Mouse (Mus musculus) stomach, postnatal 0 days (tissue): ENCODE measurements around the gene Sim1. TPM values are rescaled to one million over a fixed set of nuclear protein-coding genes. Genes with fewer than 3 reads are reported as not detected.

Source experiments
- ATAC-seq: fragments of 200-750 bp; cut with Nextera tagmentation; 2 replicates; pipeline ENCODE4 v1.8.0; 2017; ENCODE audit not compliant: low FRiP score, low TSS enrichment
- DNase-seq: peaks from one replicate; pipeline ENCODE4 v3.0.0-alpha.2; 2016; ENCODE audit warnings: low spot score
- H3K27ac ChIP-seq: fragments of 300-500 bp; sonication (generic); replicated peaks from 2 replicates; pipeline ENCODE4 v1.5.1; 2014; ENCODE audit warnings: mild to moderate bottlenecking, control low read depth
- H3K27me3 ChIP-seq: fragments of 300-500 bp; sonication (generic); 2 replicates; pipeline ENCODE4 v1.6.1; 2014; ENCODE audit warnings: low read length; ENCODE audit not compliant: control insufficient read depth, insufficient read depth
- H3K36me3 ChIP-seq: fragments of 300-500 bp; sonication (generic); 2 replicates; pipeline ENCODE4 v1.6.1; 2014; ENCODE audit warnings: low read length, mixed read lengths; ENCODE audit not compliant: control insufficient read depth, insufficient read depth
- H3K4me1 ChIP-seq: fragments of 300-500 bp; sonication (generic); replicated peaks from 2 replicates; pipeline ENCODE4 v1.6.1; 2014; ENCODE audit warnings: antibody characterized with exemption; ENCODE audit not compliant: control insufficient read depth, insufficient read depth
- H3K4me2 ChIP-seq: fragments of 300-500 bp; sonication (generic); replicated peaks from 2 replicates; pipeline ENCODE4 v1.6.1; 2014; ENCODE audit warnings: low read depth, mild to moderate bottlenecking, control low read depth, moderate library complexity
- H3K4me3 ChIP-seq: fragments of 300-500 bp; sonication (generic); 2 replicates; pipeline ENCODE4 v1.5.1; 2014; ENCODE audit warnings: low read depth, low read length, control low read depth
- H3K9ac ChIP-seq: fragments of 300-500 bp; sonication (generic); 2 replicates; pipeline ENCODE4 v1.6.1; 2014; ENCODE audit warnings: mild to moderate bottlenecking, low read length, control low read depth, mixed read lengths
- H3K9me3 ChIP-seq: fragments of 300-500 bp; sonication (generic); 2 replicates; pipeline ENCODE4 v1.6.1; 2016; ENCODE audit warnings: low read length; ENCODE audit not compliant: control insufficient read depth
- CTCF ChIP-seq: IDR thresholded peaks from 2 replicates; pipeline ENCODE4 v1.5.1; 2016; ENCODE audit warnings: antibody characterized with exemption, low read depth, mild to moderate bottlenecking, moderate library complexity
- EP300 ChIP-seq: optimal IDR thresholded peaks from 2 replicates; pipeline ENCODE3; 2016; ENCODE audit warnings: antibody characterized with exemption
- WGBS: fragments of 180-500 bp; shearing (Covaris S2); extraction: QIAGEN DNeasy Blood & Tissue Kit; methylation state at CpG from one replicate; pipeline ENCODE4 v1.1.7; 2014; 5-methylcytosine and 5-hydroxymethylcytosine counted together
- polyA plus RNA-seq: library from polyadenylated mRNA; unstranded; fragments of >200 nt; fragmentation: Nextera tagmentation; extraction: Ambion mirVana; gene quantifications from 2 replicates; pipeline ENCODE4 v1.2.1, GENCODE M21; 2015

The Sim1 gene
- polyA plus RNA-seq, 1 experiment from 2014 or later, result not detected

DNA sequence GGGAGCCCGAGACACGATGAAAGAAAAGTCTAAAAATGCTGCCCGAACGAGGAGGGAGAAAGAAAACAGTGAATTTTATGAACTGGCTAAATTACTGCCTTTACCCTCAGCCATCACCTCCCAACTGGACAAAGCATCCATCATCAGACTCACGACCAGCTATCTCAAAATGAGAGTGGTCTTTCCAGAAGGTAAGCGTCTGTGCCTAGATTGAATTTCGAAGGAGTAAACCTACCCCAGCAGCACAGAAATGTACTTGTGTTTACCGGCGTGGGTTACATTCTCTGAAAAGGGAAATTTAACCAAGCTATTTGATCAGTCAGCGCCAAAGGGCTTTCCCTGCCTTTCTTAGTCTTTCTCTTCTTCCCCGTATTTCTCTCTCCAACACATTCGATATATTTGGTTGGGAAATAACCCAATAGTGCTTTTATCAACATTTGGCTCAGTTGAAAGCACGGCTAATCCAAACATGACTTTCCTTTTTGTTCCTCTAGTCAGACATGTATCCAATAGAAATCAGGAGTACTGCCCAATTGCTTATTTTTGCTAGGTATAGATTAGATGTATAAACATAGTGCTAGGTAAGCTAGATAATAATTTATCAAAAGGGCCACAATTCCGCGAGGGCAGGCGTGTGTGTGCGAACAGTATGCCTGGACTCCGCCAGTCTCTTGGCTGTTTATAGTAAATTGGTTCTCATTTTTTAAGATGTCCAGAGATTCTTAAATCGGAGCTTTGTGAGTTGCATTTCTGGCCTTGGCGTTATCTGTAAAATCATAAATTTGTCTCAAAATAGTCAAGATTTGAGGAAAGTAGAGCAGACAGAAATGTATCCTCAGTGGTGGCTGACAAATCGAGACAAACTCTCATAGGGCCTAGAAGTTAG is 1.6 kb downstream of the Sim1 start:
- Histone ChIP-seq H3K9ac (no peak overlapping the region), H3K9me3 (no peaks in the 10 kb centered on the region), H3K27ac (no peak overlapping the region), H3K27me3 (peaks cover 37% of the 10 kb centered on the region), H3K4me2 (no peak overlapping the region), H3K36me3 (no peaks in the 10 kb centered on the region), H3K4me3 (no peak overlapping the region), H3K4me1 (0 out of 2 replicates have a peak, but pooled peaks cover 5% of the 10 kb centered on the region)
- WGBS, result 14% methylated on average over 21 of the region's 21 CpGs
- DNase-seq (no peak), ATAC-seq (no peak)
- TF ChIP-seq EP300, result no peak
- TF ChIP-seq CTCF, result no peak

GRCm38 (mm10) chr10:50896767-50897390 is 2.3 kb downstream of the Sim1 start:
- no peak overlapping the region for H3K9ac ChIP-seq
- no peak overlapping the region for H3K4me2 ChIP-seq
- 29% methylated on average over 3 of the region's 3 CpGs for WGBS
- no peaks in the 10 kb centered on the region for H3K36me3 ChIP-seq
- TF ChIP-seq EP300 (no peak), CTCF (no peak)
- H3K4me1 ChIP-seq, result 0 out of 2 replicates have a peak, but pooled peaks cover 5% of the 10 kb centered on the region
- peaks cover 31% of the 10 kb centered on the region for H3K27me3 ChIP-seq
- ATAC-seq (no peak), DNase-seq (no peak)
- no peak overlapping the region for H3K27ac ChIP-seq
- H3K4me3 ChIP-seq, result no peak overlapping the region
- H3K9me3 ChIP-seq, result no peaks in the 10 kb centered on the region

- Histone ChIP-seq H3K27ac (no peak overlapping the region), H3K4me3 (no peak overlapping the region), H3K36me3 (no peaks in the 10 kb centered on the region), H3K4me2 (no peak overlapping the region), H3K4me1 (0 out of 2 replicates have a peak, but pooled peaks cover 5% of the 10 kb centered on the region), H3K9me3 (no peaks in the 10 kb centered on the region), H3K9ac (no peak overlapping the region), H3K27me3 (peaks cover 29% of the 10 kb centered on the region)
- ATAC-seq (no peak), DNase-seq (no peak)
- peak; percentile 64 for TF ChIP-seq CTCF
- no peak for TF ChIP-seq EP300
- WGBS, result 10% methylated on average over 32 of the region's 32 CpGs
Measured at GRCm38 (mm10) chr10:50897530-50898471, 3.2 kb downstream of the Sim1 start.

DNA sequence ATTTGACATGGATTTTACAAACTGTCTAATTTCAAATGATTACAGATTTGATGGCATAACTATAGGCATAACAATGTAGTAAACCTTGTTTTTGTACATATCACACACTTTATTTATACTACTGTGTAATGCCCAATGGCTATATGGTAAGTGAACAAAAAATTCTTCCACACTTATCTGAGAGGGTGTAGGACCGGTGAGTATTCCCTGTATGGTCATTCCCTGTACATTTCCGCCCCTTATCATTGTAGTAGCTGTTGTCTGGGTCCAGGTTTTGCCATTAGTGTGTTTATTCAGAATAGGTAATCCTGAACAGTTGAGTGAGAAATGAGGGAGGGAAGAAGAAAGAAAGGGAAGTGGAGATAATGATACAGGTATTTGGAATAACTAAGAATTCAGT is 4.1 kb downstream of the Sim1 start:
- no peak overlapping the region for H3K9ac ChIP-seq
- H3K9me3 ChIP-seq, result no peaks in the 10 kb centered on the region
- no peak for TF ChIP-seq EP300
- no peak for TF ChIP-seq CTCF
- DNase-seq, result no peak
- H3K4me3 ChIP-seq, result no peak overlapping the region
- H3K27ac ChIP-seq, result no peak overlapping the region
- H3K36me3 ChIP-seq, result no peaks in the 10 kb centered on the region
- no peak for ATAC-seq
- 0 out of 2 replicates have a peak, but pooled peaks cover 5% of the 10 kb centered on the region for H3K4me1 ChIP-seq
- WGBS, result 33% methylated on average over 2 of the region's 2 CpGs
- H3K27me3 ChIP-seq, result peaks cover 29% of the 10 kb centered on the region
- no peak overlapping the region for H3K4me2 ChIP-seq

GRCm38 (mm10) chr10:50899846-50900745 is 5.5 kb downstream of the Sim1 start:
- Histone ChIP-seq H3K27me3 (peaks cover 28% of the 10 kb centered on the region), H3K4me2 (no peak overlapping the region), H3K36me3 (no peaks in the 10 kb centered on the region), H3K27ac (no peak overlapping the region), H3K9ac (no peak overlapping the region), H3K4me3 (no peak overlapping the region), H3K4me1 (no peaks in the 10 kb centered on the region), H3K9me3 (no peaks in the 10 kb centered on the region)
- DNase-seq (no peak), ATAC-seq (no peak)
- WGBS, result 16% methylated on average over 21 of the region's 21 CpGs
- TF ChIP-seq EP300, result no peak
- TF ChIP-seq CTCF, result no peak
